Mouse (Mus musculus) bone marrow macrophage, adult 2 months (primary cell): ENCODE measurements around the gene Brdt.

ENCODE experiments used
- CTCF ChIP-seq: IDR thresholded peaks from 2 replicates; pipeline ENCODE4 v1.5.1; 2012; ENCODE audit warnings: low read depth, mild to moderate bottlenecking, low read length, moderate library complexity
- POLR2A ChIP-seq: IDR thresholded peaks from 2 replicates; pipeline ENCODE4 v1.6.1; 2012; ENCODE audit warnings: mild to moderate bottlenecking, low read depth, low read length, borderline replicate concordance

DNA sequence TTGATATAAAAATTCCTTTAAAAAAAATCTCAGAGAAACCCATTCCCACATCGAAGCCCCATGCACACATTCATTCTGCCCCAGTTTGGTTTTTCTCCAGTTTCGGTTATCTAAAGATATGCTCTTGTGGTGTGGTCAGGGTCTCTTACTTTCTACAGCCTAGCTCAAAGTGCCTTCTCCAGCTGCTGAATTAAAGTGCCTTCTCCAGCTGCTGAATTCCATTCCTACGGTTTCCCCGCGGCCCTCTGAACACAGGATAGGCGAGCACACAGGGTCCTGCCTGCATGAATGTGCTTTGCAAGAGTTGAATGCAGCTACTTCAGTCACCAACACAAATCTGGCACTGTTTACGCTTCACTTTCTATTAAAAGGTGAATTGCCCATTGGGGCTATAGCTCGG is 41.0 kb upstream of the Brdt start:
- no peak for TF ChIP-seq CTCF
- TF ChIP-seq POLR2A = no peak
